Mouse (Mus musculus) stomach, postnatal 0 days (tissue): Measurements from ENCODE around the gene Tmem230.

Source experiments
- CTCF ChIP-seq: IDR thresholded peaks from 2 replicates; pipeline ENCODE4 v1.5.1; 2016; ENCODE audit warnings: antibody characterized with exemption, low read depth, mild to moderate bottlenecking, moderate library complexity
- EP300 ChIP-seq: optimal IDR thresholded peaks from 2 replicates; pipeline ENCODE3; 2016; ENCODE audit warnings: antibody characterized with exemption

- no peak for TF ChIP-seq CTCF
- no peak for TF ChIP-seq EP300
Observed at GRCm38 (mm10) chr2:132198017-132198933, 49.3 kb downstream of the Tmem230 start.
